Mouse (Mus musculus): ENCODE data around the gene Pla2g2d.

Gene Pla2g2d

DNA sequence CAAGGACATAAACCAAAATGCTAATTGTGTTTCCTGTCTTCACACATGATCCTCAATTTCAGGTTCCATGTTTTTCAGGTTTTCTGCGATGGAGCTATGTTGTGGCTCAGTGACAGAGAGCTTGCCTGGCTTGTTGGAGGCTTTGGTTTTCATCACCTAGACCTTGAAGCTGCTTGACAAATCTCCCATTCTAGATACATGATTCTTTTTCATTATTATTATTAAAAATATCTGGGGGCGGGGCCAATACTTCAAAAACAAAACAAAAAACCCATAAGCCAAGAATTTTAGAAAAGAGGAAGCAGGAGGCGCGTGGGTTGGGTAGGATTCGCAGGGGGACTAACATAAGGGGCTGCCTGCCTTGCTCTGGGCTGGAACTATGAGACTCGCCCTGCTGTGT lies at the start of gene Pla2g2d:
Gene Pla2g2d, plus strand, starts transcription at position 301 of the 400 bp plus-strand sequence.
- in situ Hi-C loops (cut with MboI; ENCODE audit: unreplicated experiment in 2 of 2) = no loop called here

DNA sequence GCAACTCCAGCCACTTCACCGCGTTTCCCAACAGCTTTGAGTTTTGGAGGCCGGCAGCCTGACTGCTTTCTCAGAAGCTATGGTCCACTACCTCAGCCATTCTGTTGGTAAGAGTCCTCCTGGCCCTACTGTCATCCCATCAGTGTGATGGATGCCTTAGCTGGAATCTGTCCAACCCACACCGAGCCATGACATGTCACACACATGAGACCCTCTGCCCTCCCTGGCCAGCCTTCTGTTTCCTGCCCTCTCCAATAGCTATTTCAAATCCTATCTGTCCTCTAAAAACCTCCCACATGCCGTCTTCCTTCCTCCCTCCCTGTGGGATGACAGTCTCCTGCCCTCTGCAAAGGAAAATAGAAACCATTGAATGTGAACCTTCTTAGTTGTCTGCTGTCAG lies 49.8 kb upstream of the Pla2g2d start:
- in situ Hi-C loops (cut with MboI; ENCODE audit: unreplicated experiment in 2 of 2) = no loop called here

DNA sequence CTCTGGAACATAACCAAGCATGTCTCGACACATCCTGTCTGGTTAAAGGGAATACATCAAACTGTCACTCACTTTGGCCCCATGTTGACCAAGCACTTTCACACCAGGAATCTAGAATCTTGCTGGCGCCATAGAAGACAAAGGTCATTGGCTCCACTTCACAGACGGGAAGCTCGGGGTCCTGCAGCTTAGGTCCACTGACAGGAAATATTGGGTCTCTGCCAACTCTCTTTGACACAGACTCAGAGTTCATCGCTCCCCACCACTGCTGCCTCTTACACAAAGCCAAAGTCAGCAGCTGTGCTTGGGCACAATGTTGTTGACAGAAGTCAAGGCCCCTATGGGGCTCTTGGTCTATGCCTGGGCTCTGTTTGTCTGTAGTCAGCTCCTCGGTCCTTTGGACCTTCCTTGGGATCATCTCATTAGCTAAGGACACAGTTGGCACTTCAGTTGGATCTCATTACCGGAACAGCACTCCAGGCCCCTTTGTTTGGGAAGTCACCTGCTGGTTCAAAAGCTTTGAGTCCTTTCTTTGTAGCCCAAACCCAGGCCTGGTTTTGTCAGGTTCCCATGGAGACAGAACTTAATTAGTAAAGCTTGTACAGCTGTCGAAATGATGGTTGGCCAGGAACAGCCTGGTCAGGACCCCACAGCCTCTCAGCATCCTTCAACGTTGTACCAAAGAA lies 46.4 kb upstream of the Pla2g2d start:
- in situ Hi-C loops (cut with MboI; ENCODE audit: unreplicated experiment in 2 of 2) = no loop called here

DNA sequence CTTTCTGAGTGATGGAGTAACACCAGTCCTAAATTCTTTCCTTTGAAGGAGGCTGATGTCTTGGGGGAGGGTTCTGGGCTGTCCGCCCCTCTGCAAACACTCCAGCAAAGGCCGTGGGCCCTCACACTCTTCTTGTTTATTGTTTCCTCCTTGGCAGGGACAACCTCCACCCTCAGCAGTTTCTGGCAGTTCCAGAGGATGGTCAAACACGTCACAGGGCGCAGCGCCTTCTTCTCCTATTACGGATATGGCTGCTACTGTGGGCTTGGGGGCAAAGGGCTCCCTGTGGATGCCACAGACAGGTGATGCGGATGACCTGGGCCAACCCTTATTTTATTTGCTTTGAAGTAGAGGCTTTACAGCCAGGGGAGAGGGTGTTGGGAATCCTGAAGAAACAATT lies 41.4 kb upstream of the Pla2g2d start:
- in situ Hi-C loops (cut with MboI; ENCODE audit: unreplicated experiment in 2 of 2) = no loop called here

DNA sequence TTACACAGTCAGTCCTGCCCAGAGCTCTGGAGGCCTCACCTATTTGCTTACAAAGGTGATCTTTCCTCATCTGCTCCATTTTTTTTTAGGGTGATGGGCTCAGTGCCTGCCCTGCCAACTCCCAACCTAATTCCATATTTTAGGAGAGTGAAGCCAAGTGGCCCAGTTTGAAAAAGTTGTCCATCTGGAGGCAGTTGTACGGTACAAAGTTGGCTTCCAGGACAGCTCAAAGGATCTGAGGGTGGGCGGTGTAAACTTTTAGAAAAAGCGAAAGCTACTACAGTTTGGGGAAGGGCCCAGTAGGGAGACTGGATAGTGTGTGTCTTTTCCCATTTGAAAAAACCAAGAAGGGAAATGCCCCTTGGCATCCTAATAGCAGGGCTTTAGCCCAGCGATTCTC lies 40.7 kb upstream of the Pla2g2d start:
- in situ Hi-C loops (cut with MboI; ENCODE audit: unreplicated experiment in 2 of 2) = no loop called here

DNA sequence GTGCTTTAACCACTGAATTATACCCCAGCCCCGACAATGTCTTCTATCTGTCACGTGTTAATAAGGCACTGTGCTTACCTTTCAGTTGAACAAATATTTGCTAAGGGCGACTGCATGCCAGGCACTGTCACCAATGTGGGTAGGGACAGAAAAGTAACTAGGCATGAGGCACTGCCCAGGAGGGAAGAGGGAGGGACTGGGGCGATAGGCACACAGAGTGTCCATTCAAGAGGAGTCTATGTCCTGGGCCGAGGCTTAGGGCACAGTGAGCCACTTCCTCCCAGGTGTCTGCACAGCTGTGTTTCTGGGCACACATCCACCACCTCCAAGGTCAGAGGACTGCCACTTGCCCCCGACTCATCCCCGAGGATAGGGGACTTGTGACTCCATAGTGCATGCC lies 38.5 kb upstream of the Pla2g2d start, which contains the start of gene Ubxn10:
Gene Ubxn10, minus strand, starts transcription at position 137 of the 400 bp plus-strand sequence.
- in situ Hi-C loops (cut with MboI; ENCODE audit: unreplicated experiment in 2 of 2) = no loop called here

DNA sequence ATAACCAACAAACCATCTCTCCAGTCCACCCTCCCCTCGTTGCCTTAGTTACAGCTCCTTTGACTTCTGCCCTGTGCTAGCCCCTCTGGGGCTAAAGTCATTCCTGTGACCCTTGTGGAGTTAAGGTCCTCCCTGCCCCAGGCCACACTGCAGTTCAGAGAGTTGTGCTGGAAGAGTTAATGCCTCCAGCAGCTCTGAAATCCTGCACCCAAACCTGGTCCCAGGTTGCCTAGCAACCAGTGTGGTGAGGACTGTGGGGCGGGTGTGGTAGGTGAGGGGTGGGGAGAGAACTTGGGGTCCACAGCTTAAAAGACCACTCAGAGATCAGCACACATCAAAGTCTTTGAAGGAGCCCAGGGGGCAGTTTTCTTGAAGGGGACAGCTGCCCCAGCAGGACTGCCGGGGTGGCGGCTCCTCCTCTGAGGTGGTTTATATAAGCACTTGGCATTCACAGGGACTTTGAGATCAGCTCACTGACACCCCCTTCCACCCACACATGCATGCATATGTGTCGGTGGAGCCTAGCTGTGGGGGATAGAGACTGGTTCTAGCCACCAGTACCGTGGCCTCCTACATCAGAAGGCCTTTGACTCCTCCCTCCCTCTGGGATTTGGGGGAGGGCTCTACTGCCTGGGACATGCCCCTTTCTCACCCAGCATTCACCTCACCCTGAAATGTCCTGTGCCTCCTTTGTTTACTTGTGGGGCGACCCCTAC lies 36.2 kb upstream of the Pla2g2d start:
- in situ Hi-C loops (cut with MboI; ENCODE audit: unreplicated experiment in 2 of 2) = no loop called here

DNA sequence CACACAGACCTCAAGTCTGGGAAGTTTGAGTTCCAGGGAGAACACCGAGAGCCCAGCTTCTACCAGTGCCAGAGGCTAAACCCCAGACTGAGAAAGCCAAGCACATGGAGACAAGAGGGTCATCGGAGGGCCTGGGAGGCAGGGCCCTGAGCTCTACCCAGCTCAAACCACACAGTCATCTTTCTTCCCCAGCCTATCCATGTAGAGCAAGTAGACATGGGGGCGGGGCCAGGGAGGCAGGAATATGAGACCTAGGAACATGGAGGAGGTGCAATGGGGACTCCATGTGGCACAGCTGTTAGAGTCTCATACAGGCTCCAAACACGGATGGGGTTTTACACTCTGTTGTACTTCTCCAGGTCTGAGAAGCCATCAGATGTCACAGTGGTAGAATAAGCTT lies 29.7 kb upstream of the Pla2g2d start:
- in situ Hi-C loops (cut with MboI; ENCODE audit: unreplicated experiment in 2 of 2) = loop anchor here (5.0 kb wide), 1 partner anchor 106 kb away; no protein-coding TSS in a partner anchor

DNA sequence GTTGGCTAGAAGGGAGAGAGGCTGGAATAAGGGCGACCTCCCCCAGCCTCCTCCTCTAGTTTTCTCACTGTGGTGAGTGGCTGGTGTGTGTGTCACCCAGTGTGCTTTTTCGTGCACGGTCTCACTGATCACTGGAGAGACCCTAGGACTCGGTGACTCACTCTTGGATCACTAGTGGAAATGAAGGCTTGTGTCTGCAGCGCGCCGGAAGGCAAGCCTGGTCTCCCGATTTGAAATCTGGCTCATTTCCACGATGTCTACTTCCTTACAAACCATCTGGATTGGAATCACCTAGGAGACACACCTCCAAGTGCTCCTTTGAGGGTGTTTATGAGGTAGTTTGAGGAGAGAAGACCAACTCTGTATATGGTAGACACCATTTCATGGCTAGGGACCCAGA lies 28.7 kb upstream of the Pla2g2d start:
- in situ Hi-C loops (cut with MboI; ENCODE audit: unreplicated experiment in 2 of 2) = loop anchor here (5.0 kb wide), 1 partner anchor 105 kb away; no protein-coding TSS in a partner anchor

DNA sequence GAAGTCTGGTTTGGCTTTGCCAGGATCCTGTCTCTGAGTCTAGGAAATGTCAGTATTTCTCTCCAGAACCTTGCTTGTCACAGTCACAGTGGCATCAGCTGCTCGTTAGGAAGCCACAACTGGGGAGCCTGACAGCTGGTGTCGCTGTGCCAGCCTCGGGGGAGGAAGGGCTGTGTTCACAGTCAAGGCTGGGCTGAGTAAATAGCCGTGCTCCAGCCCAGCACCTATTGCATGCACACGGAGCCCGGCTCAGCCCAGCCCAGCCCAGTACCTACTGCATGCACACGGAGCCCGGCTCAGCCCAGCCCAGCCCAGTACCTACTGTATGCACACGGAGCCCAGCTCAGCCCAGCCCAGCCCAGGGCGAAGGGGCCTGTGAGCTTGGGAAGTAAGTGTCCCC lies 27.7 kb upstream of the Pla2g2d start:
- in situ Hi-C loops (cut with MboI; ENCODE audit: unreplicated experiment in 2 of 2) = loop anchor here (5.0 kb wide), 1 partner anchor 104 kb away; no protein-coding TSS in a partner anchor

DNA sequence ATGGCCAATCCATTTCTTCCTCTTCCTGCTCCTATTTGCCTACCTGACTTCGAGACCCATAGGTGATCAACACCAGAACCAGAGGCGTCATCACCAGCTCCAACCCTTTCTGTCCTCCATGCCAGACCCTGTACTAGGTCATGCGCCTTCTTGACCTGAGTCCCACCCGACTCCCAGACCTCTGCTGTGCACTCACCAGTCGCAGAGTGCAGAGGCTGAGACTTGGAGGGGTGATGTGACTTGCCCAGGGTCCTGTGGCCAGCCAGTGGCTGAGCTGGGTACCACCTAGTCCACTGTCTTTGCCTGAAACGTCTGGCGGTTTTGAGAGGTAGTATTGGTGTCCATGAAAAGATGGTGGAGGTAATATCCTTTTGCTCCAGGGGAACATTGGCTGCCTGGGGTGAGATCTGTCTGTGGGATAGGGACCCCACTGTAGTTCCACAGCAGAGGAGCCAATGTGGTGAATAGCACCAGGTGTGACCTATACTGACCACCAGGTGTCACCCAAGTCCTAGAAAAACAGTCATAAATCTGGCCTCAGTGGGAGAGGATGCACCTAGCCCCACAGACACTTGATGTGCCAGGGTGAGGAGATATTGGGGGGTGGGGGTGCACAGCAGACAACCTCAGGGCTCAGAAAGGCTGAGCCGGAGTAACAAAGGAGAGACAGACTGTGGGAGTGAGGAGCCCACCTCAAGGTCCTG lies 27.0 kb upstream of the Pla2g2d start:
- in situ Hi-C loops (cut with MboI; ENCODE audit: unreplicated experiment in 2 of 2) = loop anchor here (5.0 kb wide), 1 partner anchor 104 kb away; no protein-coding TSS in a partner anchor

DNA sequence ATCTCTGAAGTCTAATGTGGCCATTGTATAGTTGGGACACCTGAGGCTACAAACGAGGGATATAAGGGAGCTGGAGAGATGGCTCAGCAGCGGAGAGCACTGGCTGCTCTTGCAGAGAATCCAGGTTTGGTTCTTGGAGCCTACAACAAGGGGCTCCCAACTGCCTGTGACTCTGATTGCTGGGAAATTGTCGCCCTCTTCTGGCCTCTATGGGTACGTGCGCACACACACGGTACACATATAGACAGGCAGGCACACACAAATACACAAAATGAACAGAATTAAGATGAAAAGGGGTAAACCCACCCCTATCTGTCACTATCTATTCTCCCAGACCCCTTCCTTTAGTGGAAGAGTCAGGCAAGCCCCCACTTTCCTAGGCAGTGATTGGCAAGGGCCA lies 22.9 kb upstream of the Pla2g2d start:
- in situ Hi-C loops (cut with MboI; ENCODE audit: unreplicated experiment in 2 of 2) = no loop called here

DNA sequence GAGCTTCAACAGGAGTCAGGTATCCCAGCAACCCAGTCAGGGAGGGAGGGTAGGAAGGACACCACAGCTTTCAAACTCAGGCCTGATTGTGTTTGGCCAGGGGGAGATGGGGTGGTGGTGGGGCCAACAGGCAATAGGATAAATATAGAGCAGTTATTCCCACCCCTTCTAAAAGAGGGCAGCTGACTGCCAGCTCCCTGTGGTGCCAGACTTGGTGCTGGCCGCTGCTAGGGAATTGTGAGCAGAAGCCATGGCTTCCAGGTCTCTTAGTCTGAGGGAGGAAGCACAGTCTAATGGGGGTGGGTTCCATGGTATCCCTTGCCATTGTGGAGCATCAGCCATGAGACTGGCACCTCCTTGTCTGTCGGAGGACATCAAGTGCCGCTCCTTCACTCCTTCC lies 21.9 kb upstream of the Pla2g2d start:
- in situ Hi-C loops (cut with MboI; ENCODE audit: unreplicated experiment in 2 of 2) = no loop called here

DNA sequence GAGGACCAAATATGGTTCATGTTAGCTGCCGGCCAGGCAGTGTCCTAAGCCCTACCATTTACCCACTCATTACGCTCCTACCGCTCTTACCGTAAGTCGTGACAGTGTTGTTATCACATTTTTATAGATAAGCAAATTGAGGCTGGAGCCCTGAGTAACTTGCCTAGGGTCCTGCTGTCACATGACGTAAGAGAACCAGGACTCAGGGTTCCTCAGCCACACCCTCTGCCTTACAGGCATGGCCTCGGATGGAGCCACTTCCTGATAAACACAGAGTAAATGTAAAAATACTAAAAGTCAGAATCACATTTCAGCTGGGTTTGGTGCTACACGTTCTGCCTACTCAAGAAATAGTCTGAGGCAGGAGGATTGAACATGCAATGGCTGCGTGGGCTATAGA lies 21.1 kb upstream of the Pla2g2d start:
- in situ Hi-C loops (cut with MboI; ENCODE audit: unreplicated experiment in 2 of 2) = no loop called here

DNA sequence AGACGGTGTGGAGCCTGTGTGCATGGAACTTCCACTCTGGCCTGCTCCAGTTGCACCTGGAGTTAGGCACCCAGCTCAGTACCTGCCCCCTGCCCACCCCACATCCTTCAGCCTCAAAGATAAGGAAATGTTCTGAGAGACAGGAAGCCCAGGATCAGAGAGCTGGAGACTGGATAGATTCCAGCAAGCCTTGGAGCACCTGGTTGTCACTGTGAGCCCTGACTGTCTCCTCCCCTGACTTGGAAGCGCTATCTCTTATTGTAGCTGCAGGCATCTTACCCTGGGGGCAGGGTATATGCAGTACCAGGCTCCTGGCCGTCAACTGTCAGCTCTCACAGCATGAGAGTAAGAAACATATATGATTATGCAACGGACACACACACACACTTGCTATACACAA lies 20.1 kb upstream of the Pla2g2d start:
- in situ Hi-C loops (cut with MboI; ENCODE audit: unreplicated experiment in 2 of 2) = no loop called here

DNA sequence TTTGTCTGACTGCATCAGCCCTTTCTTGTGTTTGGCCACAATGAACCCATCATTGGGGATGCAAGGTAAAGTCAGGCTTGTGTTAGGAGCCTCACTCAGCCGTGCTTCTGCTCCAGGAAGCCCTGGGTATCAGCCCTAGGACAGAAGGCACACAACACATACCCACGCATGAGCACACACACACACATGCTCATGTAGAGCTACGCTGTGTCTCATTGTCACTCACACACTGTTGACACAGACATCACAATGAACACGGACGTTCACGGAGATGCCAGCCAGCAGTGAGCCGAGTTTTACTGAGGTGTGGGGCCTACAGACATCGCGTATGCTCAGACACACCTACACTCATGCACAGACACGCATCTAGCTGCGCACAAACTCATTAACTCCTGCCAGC lies 19.6 kb upstream of the Pla2g2d start:
- in situ Hi-C loops (cut with MboI; ENCODE audit: unreplicated experiment in 2 of 2) = no loop called here

DNA sequence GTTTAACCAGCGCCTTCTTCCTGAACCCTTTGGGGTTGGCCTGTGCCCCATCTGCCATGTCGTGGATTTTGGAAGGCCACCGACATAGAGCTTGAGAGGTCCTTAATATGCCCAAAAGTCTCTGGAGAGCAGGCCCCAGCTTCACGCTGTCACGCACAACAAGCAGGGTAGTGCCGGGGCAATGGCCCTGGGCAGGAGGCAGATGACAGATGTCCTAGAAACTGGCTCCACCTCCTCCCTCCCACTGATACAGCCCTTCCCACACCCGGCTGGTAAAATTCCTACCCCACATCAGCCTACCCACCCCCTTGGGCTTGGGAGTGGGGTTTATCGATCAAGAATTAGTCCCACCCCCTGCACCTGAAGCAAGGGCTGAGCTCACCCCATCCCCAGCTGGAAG lies 18.1 kb upstream of the Pla2g2d start, which contains the start of gene Pla2g2f:
Gene Pla2g2f, minus strand, starts transcription at position 211 of the 400 bp plus-strand sequence.
- in situ Hi-C loops (cut with MboI; ENCODE audit: unreplicated experiment in 2 of 2) = no loop called here

DNA sequence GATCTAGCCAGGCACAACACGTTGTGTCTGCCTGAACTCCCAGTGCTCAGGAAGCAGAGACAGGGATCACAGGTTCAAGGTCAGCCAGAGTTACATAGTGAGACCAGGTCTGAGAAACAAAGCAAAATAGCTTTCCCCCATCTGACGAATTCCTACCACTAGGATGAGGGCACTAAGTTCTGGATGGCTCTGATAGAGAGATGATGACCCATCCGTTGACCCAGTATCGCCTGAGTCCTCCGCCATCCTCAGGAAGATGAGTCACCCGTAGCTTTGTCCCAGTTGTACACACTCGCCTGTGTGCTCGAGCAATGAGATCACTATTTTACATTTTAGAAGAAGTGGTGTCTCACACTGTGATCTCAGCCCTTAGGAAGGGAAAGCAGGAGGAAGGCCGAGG lies 13.3 kb upstream of the Pla2g2d start:
- in situ Hi-C loops (cut with MboI; ENCODE audit: unreplicated experiment in 2 of 2) = no loop called here

DNA sequence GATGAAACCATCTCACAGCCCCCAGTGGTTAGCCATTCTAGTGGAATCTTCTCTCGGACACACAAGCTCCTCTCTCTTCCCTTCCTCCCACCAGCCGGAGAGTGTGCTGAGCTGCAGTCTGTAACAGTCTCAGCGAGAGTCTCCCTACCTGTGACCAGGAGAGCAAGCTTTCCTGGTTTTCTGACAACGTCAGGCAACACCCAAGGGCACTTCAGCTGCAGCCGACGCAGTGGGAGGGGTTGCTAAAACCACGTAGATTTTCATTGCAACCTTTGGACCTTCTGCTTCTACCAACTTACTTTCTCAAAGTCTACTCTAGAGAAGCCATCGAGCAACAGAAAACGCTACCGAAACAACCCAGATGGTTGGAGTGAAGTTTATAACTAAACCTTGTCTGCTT lies 3.6 kb upstream of the Pla2g2d start:
- in situ Hi-C loops (cut with MboI; ENCODE audit: unreplicated experiment in 2 of 2) = no loop called here

DNA sequence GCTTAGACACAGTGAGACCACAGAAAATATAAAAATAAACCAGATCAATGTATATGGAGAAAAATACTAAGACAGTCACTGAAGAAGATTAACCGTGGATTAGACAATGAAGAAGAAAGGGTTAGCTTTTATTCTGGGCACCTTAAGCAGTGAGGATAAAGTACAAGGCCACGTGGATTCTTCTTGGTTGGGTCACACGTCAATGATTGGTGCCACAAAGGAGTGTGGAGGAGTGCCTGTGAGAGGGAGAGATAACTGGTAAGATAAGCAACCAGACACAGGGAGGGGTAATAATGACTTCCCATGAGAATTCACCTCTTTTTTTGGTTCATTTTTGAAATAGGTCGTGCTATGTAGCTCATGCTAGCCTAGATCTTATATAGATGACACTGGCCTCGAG lies 3.1 kb upstream of the Pla2g2d start:
- in situ Hi-C loops (cut with MboI; ENCODE audit: unreplicated experiment in 2 of 2) = no loop called here
